Mouse (Mus musculus) heart, postnatal 0 days (tissue): ENCODE results near the gene Myo1c.

Experiments
- CTCF ChIP-seq: IDR thresholded peaks from 2 replicates; pipeline ENCODE4 v1.5.1; 2016; ENCODE audit warnings: antibody characterized with exemption, control low read depth, low read depth
- EP300 ChIP-seq: IDR thresholded peaks from 2 replicates; pipeline ENCODE4 v1.6.1; 2016; ENCODE audit warnings: antibody characterized with exemption, low read depth

GRCm38 (mm10) chr11:75673411-75673810, 23.1 kb downstream of the Myo1c start:
- TF ChIP-seq CTCF (no peak), EP300 (no peak)
